Mouse (Mus musculus) intestine, embryonic 15.5 days (tissue): ENCODE measurements around the gene Ggnbp2. TPM values are rescaled to one million over a fixed set of nuclear protein-coding genes. Genes with fewer than 3 reads are reported as not detected.

ENCODE experiments used
- ATAC-seq: fragments of 200-750 bp; cut with Nextera tagmentation; 2 replicates; pipeline ENCODE4 v1.8.0; 2017; ENCODE audit warnings: moderate TSS enrichment, moderate library complexity
- H3K27ac ChIP-seq: fragments of 300-500 bp; sonication (generic); 2 replicates; pipeline ENCODE4 v1.5.1; 2015; ENCODE audit warnings: mild to moderate bottlenecking, inconsistent platforms
- H3K27me3 ChIP-seq: fragments of 300-500 bp; sonication (generic); replicated peaks from 2 replicates; pipeline ENCODE4 v1.6.1; 2015; ENCODE audit warnings: inconsistent platforms
- H3K36me3 ChIP-seq: fragments of 300-500 bp; sonication (generic); 2 replicates; pipeline ENCODE4 v1.6.1; 2015; ENCODE audit warnings: inconsistent platforms
- H3K4me1 ChIP-seq: fragments of 300-500 bp; sonication (generic); replicated peaks from 2 replicates; pipeline ENCODE4 v1.6.1; 2015; ENCODE audit warnings: inconsistent platforms
- H3K4me2 ChIP-seq: fragments of 300-500 bp; sonication (generic); replicated peaks from 2 replicates; pipeline ENCODE4 v1.6.1; 2015; ENCODE audit warnings: mild to moderate bottlenecking, inconsistent platforms
- H3K4me3 ChIP-seq: fragments of 300-500 bp; sonication (generic); replicated peaks from 2 replicates; pipeline ENCODE4 v1.5.1; 2015; ENCODE audit warnings: inconsistent platforms
- H3K9ac ChIP-seq: fragments of 300-500 bp; sonication (generic); 2 replicates; pipeline ENCODE4 v1.6.1; 2015; ENCODE audit warnings: inconsistent platforms
- H3K9me3 ChIP-seq: fragments of 300-500 bp; sonication (generic); 2 replicates; pipeline ENCODE4 v1.6.1; 2016; ENCODE audit warnings: inconsistent platforms
- WGBS: fragments of 180-500 bp; shearing (Covaris S2); methylation state at CpG from one replicate; pipeline ENCODE4 v1.1.7; 2015; 5-methylcytosine and 5-hydroxymethylcytosine counted together
- polyA plus RNA-seq: library from polyadenylated mRNA; unstranded; fragments of >200 nt; fragmentation: Nextera tagmentation; extraction: Ambion mirVana; gene quantifications from 2 replicates; pipeline ENCODE4 v1.2.1, GENCODE M21; 2015

Gene Ggnbp2
- polyA plus RNA-seq, 1 experiment from 2014 or later = 83.1 TPM

DNA sequence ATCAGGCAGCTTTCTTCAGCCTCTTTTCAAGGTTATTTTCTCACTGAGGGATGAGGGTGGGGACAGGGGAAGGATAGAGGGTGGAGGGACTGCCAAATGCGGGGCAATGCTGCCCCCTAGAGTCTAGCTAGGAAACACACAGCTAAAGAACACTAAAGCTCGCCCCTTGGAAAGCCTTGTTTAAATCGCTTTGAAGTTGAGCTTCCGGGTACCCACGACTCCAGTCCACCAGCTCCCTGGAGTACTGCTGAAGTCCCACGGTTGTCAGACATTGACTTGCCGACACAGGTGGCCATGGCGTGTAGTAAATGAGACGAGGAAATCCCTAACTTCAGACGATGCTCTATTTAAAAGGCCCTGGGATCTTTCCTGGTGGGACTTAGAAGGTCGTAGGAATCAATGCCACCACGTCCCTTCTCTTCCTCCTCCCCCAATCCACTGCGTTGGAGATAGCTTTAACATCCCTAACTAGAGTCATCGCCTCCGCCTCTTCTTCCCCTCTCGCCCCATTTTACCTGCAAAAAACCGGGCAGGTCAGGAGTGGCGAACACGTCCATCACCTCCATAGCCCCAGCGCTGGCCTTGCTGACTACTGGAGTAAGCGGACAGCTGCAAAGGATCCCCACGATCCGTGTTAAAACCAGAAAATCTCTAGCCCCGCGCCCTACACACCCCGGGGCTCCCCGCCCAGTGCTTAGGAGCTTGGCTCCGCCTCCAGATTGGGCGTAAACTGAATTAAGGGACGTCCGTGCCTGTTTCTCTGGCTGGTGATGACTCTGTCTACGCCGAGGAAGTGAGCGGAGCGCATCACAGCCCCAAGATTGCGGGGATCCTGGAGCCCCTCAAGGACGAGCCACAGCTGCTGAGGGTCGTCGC is 52.3 kb downstream of the Ggnbp2 start:
- ATAC-seq = peak; percentile 79
- Histone ChIP-seq H3K4me1 (peaks cover 9% of the 10 kb centered on the region), H3K4me3 (peak overlapping the region; percentile 82), H3K9me3 (no peaks in the 10 kb centered on the region), H3K36me3 (no peaks in the 10 kb centered on the region), H3K9ac (peak overlapping the region; percentile 79), H3K27ac (peak overlapping the region; percentile 96), H3K4me2 (peak overlapping the region; percentile 98), H3K27me3 (no peaks in the 10 kb centered on the region)
- WGBS = under 1% methylated on average over 39 of the region's 39 CpGs

GRCm38 (mm10) chr11:84817362-84817761 is 53.3 kb downstream of the Ggnbp2 start:
- WGBS = 80% methylated on average over 6 of the region's 6 CpGs
- Histone ChIP-seq H3K27ac (no peak overlapping the region), H3K27me3 (no peaks in the 10 kb centered on the region), H3K4me1 (no peaks in the 10 kb centered on the region), H3K36me3 (0 out of 2 replicates have a peak, but pooled peaks cover 3% of the 10 kb centered on the region), H3K9me3 (no peaks in the 10 kb centered on the region), H3K4me3 (no peak overlapping the region), H3K9ac (no peak overlapping the region), H3K4me2 (no peak overlapping the region)
- no peak for ATAC-seq

DNA sequence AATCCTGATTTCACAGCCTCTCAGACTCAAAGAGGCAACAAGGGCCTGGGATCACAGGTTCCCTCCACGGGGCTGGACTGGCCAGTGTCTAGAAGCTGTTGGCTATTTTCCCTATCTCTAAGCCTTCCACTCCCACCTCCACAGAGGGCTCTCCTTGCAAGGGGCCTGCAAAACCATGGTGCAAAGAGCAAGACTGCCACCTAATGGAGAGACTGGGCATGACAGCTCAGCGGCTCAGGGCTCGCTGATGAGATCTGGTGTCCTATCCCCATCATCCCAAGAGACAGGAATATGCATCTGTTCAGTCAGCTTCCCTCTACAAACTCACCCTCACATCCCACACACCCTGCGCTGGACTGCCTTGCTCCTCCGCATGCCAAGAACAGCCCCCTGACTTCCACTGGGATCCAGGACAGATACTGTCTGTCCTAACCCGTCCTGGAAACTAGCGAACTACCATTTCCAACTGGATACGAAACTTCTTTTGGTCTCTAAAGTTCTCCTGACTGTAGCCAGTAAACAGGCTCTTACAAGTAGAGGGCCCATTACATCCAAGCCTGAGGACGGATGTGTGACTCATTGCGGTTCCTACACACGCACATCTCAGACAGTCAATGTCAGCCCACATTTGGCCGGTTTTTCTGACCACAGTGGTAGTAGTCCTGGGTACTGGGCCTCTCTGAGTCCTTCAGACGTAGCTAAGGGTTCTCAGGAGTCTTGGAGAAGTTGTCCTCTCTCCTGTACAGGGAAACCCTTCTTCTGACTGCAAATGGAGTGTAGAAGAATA is 56.7 kb downstream of the Ggnbp2 start:
- WGBS = 59% methylated on average over 13 of the region's 13 CpGs

GRCm38 (mm10) chr11:84804373-84804772 is 66.2 kb downstream of the Ggnbp2 start:
- WGBS = 84% methylated on average over 4 of the region's 4 CpGs
- H3K36me3 ChIP-seq = no peaks in the 10 kb centered on the region
- H3K9me3 ChIP-seq = no peaks in the 10 kb centered on the region
- H3K9ac ChIP-seq = no peak overlapping the region
- no peaks in the 10 kb centered on the region for H3K4me1 ChIP-seq
- no peak overlapping the region for H3K4me2 ChIP-seq
- H3K4me3 ChIP-seq = no peak overlapping the region
- H3K27me3 ChIP-seq = no peaks in the 10 kb centered on the region
- no peak for ATAC-seq
- no peak overlapping the region for H3K27ac ChIP-seq

More for the DNA sequence above, 56.7 kb downstream of the Ggnbp2 start:
- Histone ChIP-seq H3K4me3 (no peak overlapping the region), H3K27me3 (no peaks in the 10 kb centered on the region), H3K4me1 (no peaks in the 10 kb centered on the region), H3K27ac (no peak overlapping the region), H3K4me2 (no peak overlapping the region), H3K9me3 (no peaks in the 10 kb centered on the region), H3K9ac (no peak overlapping the region), H3K36me3 (0 out of 2 replicates have a peak, but pooled peaks cover 3% of the 10 kb centered on the region)
- ATAC-seq = no peak

GRCm38 (mm10) chr11:84797627-84798353 is 72.8 kb downstream of the Ggnbp2 start:
- no peak overlapping the region for H3K4me3 ChIP-seq
- no peak overlapping the region for H3K9ac ChIP-seq
- WGBS = 22% methylated on average over 21 of the region's 21 CpGs
- no peaks in the 10 kb centered on the region for H3K36me3 ChIP-seq
- no peaks in the 10 kb centered on the region for H3K27me3 ChIP-seq
- no peak overlapping the region for H3K4me2 ChIP-seq
- ATAC-seq = no peak
- no peak overlapping the region for H3K27ac ChIP-seq
- H3K4me1 ChIP-seq = 0 out of 2 replicates have a peak, but pooled peaks cover 2% of the 10 kb centered on the region
- no peaks in the 10 kb centered on the region for H3K9me3 ChIP-seq

DNA sequence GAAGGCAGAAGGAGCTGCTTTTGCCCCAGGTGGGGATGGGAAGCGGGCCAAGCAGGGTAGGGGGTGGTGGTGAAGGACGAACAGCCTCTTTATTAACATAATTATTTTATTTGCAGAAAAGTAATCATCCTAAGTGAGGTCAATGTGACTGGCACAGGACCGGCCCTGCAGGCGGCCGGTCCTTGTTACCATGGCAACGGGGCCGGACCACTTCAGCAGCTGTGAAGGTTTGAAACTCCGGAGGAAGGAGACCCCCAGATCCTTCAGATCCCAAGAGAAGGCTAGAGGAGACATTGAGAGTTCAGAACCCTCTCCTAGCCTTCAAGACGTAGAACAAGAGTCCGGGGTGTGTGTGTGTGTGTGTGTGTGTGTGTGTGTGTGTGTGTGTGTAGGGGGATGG is 73.6 kb downstream of the Ggnbp2 start:
- 36% methylated on average over 10 of the region's 10 CpGs for WGBS
- Histone ChIP-seq H3K36me3 (no peaks in the 10 kb centered on the region), H3K9me3 (no peaks in the 10 kb centered on the region), H3K27me3 (no peaks in the 10 kb centered on the region), H3K4me1 (0 out of 2 replicates have a peak, but pooled peaks cover 2% of the 10 kb centered on the region), H3K9ac (no peak overlapping the region), H3K27ac (no peak overlapping the region), H3K4me2 (no peak overlapping the region), H3K4me3 (no peak overlapping the region)
- no peak for ATAC-seq

DNA sequence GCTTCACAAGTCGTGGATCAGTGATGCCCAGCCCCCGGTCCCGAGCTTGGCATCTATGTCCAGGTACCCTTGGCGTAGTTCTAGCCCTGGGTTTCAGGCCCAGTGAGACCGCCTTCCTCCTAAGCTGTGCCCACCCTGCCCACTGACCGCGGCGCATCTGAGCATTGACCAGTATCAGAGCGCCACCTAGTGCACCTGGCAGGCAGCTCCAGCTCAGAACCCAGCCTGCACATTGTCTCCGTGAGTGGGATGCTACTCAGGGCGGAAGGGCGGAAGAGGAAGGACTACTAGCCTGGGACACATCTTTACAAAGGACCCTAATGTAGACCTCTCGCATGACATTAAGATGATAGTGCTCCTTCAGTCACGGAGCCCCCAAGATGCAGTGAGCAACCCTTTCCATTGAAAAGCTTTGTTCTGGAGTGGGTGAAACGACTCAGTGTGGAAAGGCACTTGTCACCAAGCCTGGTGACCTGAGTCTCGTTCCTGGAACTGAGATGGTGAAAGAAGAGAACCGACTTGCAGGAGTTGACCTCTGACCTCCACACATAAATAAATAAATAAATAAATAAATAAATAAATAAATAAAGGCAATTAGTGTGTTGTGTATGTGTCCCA is 76.0 kb downstream of the Ggnbp2 start:
- Histone ChIP-seq H3K36me3 (no peaks in the 10 kb centered on the region), H3K4me3 (no peak overlapping the region), H3K9ac (no peak overlapping the region), H3K4me2 (peak overlapping the region; percentile 44), H3K4me1 (0 out of 2 replicates have a peak, but pooled peaks cover 2% of the 10 kb centered on the region), H3K9me3 (no peaks in the 10 kb centered on the region), H3K27ac (no peak overlapping the region), H3K27me3 (0 out of 2 replicates have a peak, but pooled peaks cover 7% of the 10 kb centered on the region)
- peak; percentile 71 for ATAC-seq
- WGBS = 12% methylated on average over 17 of the region's 17 CpGs

GRCm38 (mm10) chr11:84793545-84793944 is 77.1 kb downstream of the Ggnbp2 start:
- Histone ChIP-seq H3K4me3 (no peak overlapping the region), H3K4me2 (no peak overlapping the region), H3K9me3 (no peaks in the 10 kb centered on the region), H3K9ac (no peak overlapping the region), H3K36me3 (no peaks in the 10 kb centered on the region), H3K27me3 (0 out of 2 replicates have a peak, but pooled peaks cover 7% of the 10 kb centered on the region), H3K27ac (no peak overlapping the region), H3K4me1 (0 out of 2 replicates have a peak, but pooled peaks cover 2% of the 10 kb centered on the region)
- no peak for ATAC-seq

DNA sequence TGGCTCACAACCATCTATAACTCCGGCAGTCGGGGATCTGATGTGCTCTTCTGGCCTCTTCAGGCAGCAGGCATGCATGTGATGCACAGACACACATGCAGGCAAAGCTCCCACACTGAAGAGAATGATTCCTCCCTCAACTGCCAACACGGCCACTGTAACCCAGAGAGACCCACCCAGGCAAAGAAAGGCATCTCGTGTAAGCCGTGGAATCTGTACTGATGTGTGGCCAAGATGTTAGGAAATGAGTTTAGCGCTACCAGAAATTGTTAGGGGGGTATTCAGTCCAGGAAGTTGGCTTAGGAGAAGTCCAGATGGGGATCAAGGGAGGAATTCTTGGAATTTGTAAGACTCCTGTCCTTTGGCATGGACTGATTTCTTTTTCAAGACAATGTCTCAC is 80.2 kb downstream of the Ggnbp2 start:
- H3K4me2 ChIP-seq = no peak overlapping the region
- no peak overlapping the region for H3K9ac ChIP-seq
- H3K4me3 ChIP-seq = no peak overlapping the region
- 0 out of 2 replicates have a peak, but pooled peaks cover 2% of the 10 kb centered on the region for H3K4me1 ChIP-seq
- no peak overlapping the region for H3K27ac ChIP-seq
- no peaks in the 10 kb centered on the region for H3K36me3 ChIP-seq
- H3K27me3 ChIP-seq = 0 out of 2 replicates have a peak, but pooled peaks cover 7% of the 10 kb centered on the region
- H3K9me3 ChIP-seq = no peaks in the 10 kb centered on the region
- WGBS = 57% methylated on average over 6 of the region's 6 CpGs
- ATAC-seq = no peak
